Mouse (Mus musculus) ES-Bruce4 (cell line): ENCODE results near the gene Xpot. TPM values are rescaled to one million over a fixed set of nuclear protein-coding genes. Genes with fewer than 3 reads are reported as not detected.

Experiments
- H3K27ac ChIP-seq: 2 replicates; pipeline ENCODE4 v1.5.1; 2012; ENCODE audit warnings: low read length, inconsistent platforms; ENCODE audit not compliant: insufficient read depth
- H3K27me3 ChIP-seq: 2 replicates; pipeline ENCODE4 v1.6.1; 2012; ENCODE audit warnings: mild to moderate bottlenecking, low read length, inconsistent platforms; ENCODE audit not compliant: control insufficient read depth, poor library complexity, insufficient read depth, severe bottlenecking
- H3K36me3 ChIP-seq: 2 replicates; pipeline ENCODE4 v1.6.1; 2012; ENCODE audit warnings: inconsistent platforms, mild to moderate bottlenecking, low read length, moderate library complexity; ENCODE audit not compliant: control insufficient read depth, poor library complexity, insufficient read depth, severe bottlenecking
- H3K4me1 ChIP-seq: one replicate; pipeline ENCODE4 v1.8.1; 2011; ENCODE audit warnings: low read length; ENCODE audit not compliant: control insufficient read depth, insufficient read depth
- H3K4me3 ChIP-seq: 2 replicates; pipeline ENCODE4 v1.5.1; 2011; ENCODE audit warnings: low read depth, mild to moderate bottlenecking, low read length
- H3K9ac ChIP-seq: 2 replicates; pipeline ENCODE4 v1.6.1; 2012; ENCODE audit warnings: low read depth, mild to moderate bottlenecking, inconsistent platforms; ENCODE audit not compliant: poor library complexity, severe bottlenecking
- H3K9me3 ChIP-seq: replicated peaks from 2 replicates; pipeline ENCODE4 v1.6.1; 2012; ENCODE audit warnings: mild to moderate bottlenecking, low read length, inconsistent platforms; ENCODE audit not compliant: control insufficient read depth, poor library complexity, insufficient read depth, severe bottlenecking
- CTCF ChIP-seq: IDR thresholded peaks from one replicate; pipeline ENCODE4 v1.8.1; 2011; ENCODE audit warnings: low read depth, low read length
- EP300 ChIP-seq: IDR thresholded peaks from 2 replicates; pipeline ENCODE4 v1.6.1; 2011; ENCODE audit warnings: low read depth, low read length; ENCODE audit not compliant: insufficient read depth
- POLR2A ChIP-seq: IDR thresholded peaks from one replicate; pipeline ENCODE4 v1.8.1; 2011; ENCODE audit warnings: low read length; ENCODE audit not compliant: insufficient read depth
- polyA plus RNA-seq: library from polyadenylated mRNA; stranded (reverse); fragments of >200 nt; gene quantifications from 2 replicates; pipeline ENCODE4 v1.2.4, GENCODE M21; 2011; ENCODE audit warnings: low read depth; ENCODE audit not compliant: missing spikeins, insufficient read depth, insufficient read length

The Xpot gene
- polyA plus RNA-seq, 1 experiment, result 132 TPM

DNA sequence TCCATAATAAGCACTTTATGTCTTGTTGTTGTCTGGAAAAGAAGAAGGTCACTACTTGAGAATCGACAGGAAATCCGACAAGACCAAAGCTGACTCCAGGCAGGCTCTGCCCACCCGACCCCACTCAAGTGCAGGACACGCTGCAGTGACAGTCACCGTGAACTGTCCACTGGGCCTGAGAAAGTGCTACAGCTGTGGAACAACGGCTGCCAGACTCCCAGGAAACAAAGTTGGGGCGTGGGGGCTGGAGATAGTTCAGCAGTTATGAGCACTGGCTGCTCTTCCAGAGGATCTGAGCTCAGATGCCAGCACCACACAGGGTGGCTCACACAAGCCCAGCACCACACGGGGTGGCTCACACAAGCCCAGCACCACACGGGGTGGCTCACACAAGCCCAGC, 49.8 kb downstream of the Xpot start:
- H3K36me3 ChIP-seq, result peaks cover 13% of the 10 kb centered on the region

DNA sequence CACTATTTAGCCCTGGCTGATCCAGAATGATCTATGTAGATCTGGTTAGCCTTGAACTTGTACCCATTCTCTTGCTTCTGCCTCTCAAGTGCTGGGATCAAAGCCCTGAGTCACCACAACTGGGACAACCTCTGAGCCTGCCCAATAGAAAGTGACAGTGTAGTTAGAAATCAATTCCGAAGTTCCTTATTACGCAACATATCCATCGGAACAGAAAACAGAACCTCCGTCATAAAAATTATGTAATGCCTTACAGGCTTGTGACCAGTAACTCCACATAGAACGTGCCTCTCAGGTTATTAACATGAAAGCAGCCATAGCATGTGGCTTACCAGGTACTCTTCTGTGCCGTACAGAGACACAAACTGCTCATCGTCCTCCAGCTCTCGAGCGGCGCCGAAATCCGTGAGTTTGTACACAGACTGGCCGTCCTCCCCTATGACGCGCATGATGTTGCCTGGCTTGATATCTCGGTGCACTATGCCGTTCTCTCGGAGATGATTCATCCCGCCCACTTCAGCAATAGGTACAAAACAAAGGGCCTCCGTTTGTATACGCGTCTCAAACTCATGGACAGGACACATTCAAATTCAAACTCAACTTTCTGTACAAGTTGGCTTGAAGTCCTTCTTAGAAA, 54.5 kb downstream of the Xpot start:
- Histone ChIP-seq H3K9ac (no peak overlapping the region), H3K36me3 (peaks cover 16% of the 10 kb centered on the region), H3K9me3 (no peaks in the 10 kb centered on the region), H3K4me1 (peaks cover 1% of the 10 kb centered on the region), H3K27me3 (no peaks in the 10 kb centered on the region), H3K4me3 (no peak overlapping the region), H3K27ac (no peak overlapping the region)
- TF ChIP-seq POLR2A (no peak), EP300 (no peak), CTCF (no peak)

More for the DNA sequence above, 49.8 kb downstream of the Xpot start:
- Histone ChIP-seq H3K4me1 (no peaks in the 10 kb centered on the region), H3K4me3 (no peak overlapping the region), H3K9ac (no peak overlapping the region), H3K27me3 (no peaks in the 10 kb centered on the region), H3K9me3 (no peaks in the 10 kb centered on the region), H3K27ac (no peak overlapping the region)
- TF ChIP-seq POLR2A (no peak), EP300 (no peak), CTCF (no peak)

DNA sequence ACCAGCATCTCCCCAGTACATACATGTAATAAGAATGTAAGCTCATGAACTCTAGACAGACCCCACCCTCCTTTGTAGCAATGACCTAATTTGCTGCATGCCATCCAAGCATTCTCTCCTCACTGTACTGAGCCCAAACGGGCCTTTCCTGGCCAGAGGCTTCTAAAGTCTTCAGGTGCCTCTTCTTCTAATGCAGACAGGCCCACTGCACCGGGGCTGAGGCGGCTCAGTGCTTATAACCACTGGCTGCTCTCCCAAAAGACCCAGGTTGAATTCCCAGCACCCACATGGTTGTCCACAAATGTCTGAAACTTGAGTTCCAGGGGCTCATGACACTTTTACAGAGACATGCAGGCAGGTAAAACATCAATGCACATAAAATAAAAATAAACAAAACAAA, 55.1 kb downstream of the Xpot start:
- TF ChIP-seq CTCF (no peak), EP300 (no peak)
- Histone ChIP-seq H3K27ac (no peak overlapping the region), H3K4me3 (no peak overlapping the region), H3K4me1 (peaks cover 1% of the 10 kb centered on the region), H3K9ac (no peak overlapping the region), H3K9me3 (no peaks in the 10 kb centered on the region), H3K36me3 (peaks cover 16% of the 10 kb centered on the region), H3K27me3 (no peaks in the 10 kb centered on the region)

DNA sequence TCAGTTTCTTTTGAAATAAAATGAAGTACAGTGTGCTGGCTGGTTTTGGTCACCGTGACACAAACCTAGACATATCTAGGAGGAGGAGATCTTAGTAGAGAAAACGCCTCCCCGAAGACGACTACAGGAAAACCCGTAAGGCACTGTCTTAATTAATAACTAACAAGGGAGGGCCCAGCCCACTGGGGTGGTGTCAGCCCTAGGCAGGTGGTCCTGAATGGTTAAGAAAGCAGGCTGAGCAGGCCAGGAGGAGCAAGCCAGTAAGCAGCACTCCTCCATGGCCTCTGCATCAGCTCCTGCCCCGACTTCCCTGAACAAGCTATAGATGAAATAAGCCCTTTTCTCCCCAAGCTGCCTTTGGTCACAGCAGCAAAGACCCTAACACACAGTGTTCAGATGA, 56.3 kb downstream of the Xpot start:
- no peaks in the 10 kb centered on the region for H3K27me3 ChIP-seq
- H3K4me3 ChIP-seq, result no peak overlapping the region
- peaks cover 7% of the 10 kb centered on the region for H3K36me3 ChIP-seq
- TF ChIP-seq CTCF (no peak), EP300 (no peak), POLR2A (no peak)
- no peak overlapping the region; the same call in 1 of the 2 replicates for H3K9ac ChIP-seq
- H3K9me3 ChIP-seq, result no peaks in the 10 kb centered on the region
- H3K4me1 ChIP-seq, result peaks cover 1% of the 10 kb centered on the region
- H3K27ac ChIP-seq, result no peak overlapping the region

DNA sequence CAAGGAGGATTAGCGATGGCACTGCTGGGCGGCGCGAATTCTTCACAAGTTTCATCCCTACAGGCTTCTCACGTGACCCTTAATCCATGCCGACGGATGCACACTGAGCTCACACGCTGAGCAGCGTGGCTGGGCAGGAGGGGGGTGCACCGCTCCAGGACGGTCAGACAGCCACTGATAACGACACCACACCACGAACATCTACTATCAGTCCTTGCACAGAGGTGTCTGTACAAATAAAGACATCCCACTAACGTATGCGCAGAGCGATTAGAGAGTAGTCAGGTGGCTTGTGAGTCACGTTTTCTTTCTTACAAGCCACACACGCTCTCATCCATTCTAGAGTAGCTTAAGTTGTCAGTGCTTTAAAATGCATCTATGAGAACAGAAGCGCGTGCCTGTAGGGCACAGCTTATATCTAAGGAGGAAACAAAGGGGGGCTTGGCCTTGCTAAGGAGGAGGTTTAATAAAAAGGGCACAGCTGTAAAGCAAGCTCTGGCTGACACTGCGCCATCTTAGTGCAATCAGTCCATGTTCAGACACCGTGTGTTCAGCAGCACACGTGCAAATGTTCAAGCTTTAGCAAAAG, 57.0 kb downstream of the Xpot start:
- H3K36me3 ChIP-seq, result peaks cover 7% of the 10 kb centered on the region
- no peak overlapping the region for H3K27ac ChIP-seq
- no peak for TF ChIP-seq CTCF
- 0 out of 2 replicates have a peak, but pooled peaks have one; percentile 28 for TF ChIP-seq EP300
- TF ChIP-seq POLR2A, result no peak
- H3K9ac ChIP-seq, result no peak overlapping the region; the same call in 1 of the 2 replicates
- H3K4me1 ChIP-seq, result peaks cover 1% of the 10 kb centered on the region
- no peak overlapping the region for H3K4me3 ChIP-seq
- H3K9me3 ChIP-seq, result no peaks in the 10 kb centered on the region
- no peaks in the 10 kb centered on the region for H3K27me3 ChIP-seq

DNA sequence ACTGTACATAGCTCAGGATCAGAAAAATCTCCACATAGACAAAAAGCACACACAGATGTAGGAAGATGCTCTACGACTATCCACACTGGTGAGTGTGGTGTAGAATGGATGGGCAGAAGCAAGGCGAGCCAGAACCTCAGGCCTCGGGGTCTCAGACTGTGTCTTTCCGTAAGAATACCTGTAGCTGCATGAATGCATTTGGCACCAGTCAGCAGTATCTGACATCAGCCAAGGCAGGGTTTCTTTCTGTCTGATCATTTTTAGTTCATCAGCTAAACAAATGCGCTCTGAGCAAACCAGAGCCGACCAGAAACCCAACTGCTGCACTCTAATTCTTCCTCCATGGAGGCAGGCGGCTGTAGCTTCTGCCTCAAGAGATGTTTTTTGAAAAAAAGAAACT, 57.6 kb downstream of the Xpot start:
- Histone ChIP-seq H3K27ac (no peak overlapping the region), H3K36me3 (peaks cover 10% of the 10 kb centered on the region), H3K9me3 (no peaks in the 10 kb centered on the region), H3K4me3 (no peak overlapping the region), H3K4me1 (peaks cover 1% of the 10 kb centered on the region), H3K27me3 (no peaks in the 10 kb centered on the region), H3K9ac (no peak overlapping the region)
- TF ChIP-seq EP300 (no peak), CTCF (no peak), POLR2A (no peak)
